Mouse (Mus musculus) heart, postnatal 10 days (tissue): Measurements from ENCODE around the gene Heatr1. TPM values are rescaled to one million over a fixed set of nuclear protein-coding genes. Genes with fewer than 3 reads are reported as not detected.
A peak's percentile ranks its signal among the peaks of the same experiment; 100 is the strongest.

Experiments used
- DNase-seq, 2 experiments: peaks; one replicate each; pipeline ENCODE4 v3.0.0; 2021
- intact Hi-C: fragments of 180-260 bp; cut with DNase I; formaldehyde crosslinking; loops from one replicate; pipeline ENCODE4 v1.15.1; 2025
- total RNA-seq, 2 experiments: library from RNA; stranded (reverse); gene quantifications; 2 replicates each; pipeline ENCODE4 v1.2.3; 2021

Heatr1 gene
- total RNA-seq, result 10 to 100 TPM; 15.9 to 16.0 TPM

GRCm38 (mm10) chr13:12394609-12395505, at the start of gene Heatr1:
Heatr1 (plus strand) TSS chr13:12395027.
- intact Hi-C loops, result loop anchor here (5.0 kb wide), 1 partner anchor 138 kb away; the partner anchor contains the start of gene Mtr

GRCm38 (mm10) chr13:12346837-12347236, 48.0 kb upstream of the Heatr1 start:
- no peak for DNase-seq
- intact Hi-C loops, result no loop called here

More at GRCm38 (mm10) chr13:12394609-12395505, at the start of gene Heatr1:
- peak; percentile 96 to 98 for DNase-seq

- intact Hi-C loops, result no loop called here
- no peak for DNase-seq
These were observed 45.5 kb upstream of the Heatr1 start for GRCm38 (mm10) chr13:12349197-12349824.

- DNase-seq, result no peak
- intact Hi-C loops, result no loop called here
These were observed 38.6 kb upstream of the Heatr1 start for GRCm38 (mm10) chr13:12356184-12356583.

GRCm38 (mm10) chr13:12357554-12357953, 37.3 kb upstream of the Heatr1 start:
- intact Hi-C loops, result no loop called here
- peak; percentile 43 to 51 for DNase-seq

GRCm38 (mm10) chr13:12361486-12361885, 33.3 kb upstream of the Heatr1 start:
- intact Hi-C loops, result no loop called here
- DNase-seq, result no peak

GRCm38 (mm10) chr13:12369041-12369621, 25.7 kb upstream of the Heatr1 start:
- DNase-seq, result peak; percentile 79 to 86
- intact Hi-C loops, result loop anchor here (1.0 kb wide), 1 partner anchor 29 kb away; the partner anchor contains the start of gene Actn2

GRCm38 (mm10) chr13:12369930-12370329, 24.9 kb upstream of the Heatr1 start:
- intact Hi-C loops, result loop anchor here (1.0 kb wide), 1 partner anchor 30 kb away; the partner anchor contains the start of gene Actn2
- DNase-seq, result peak; percentile 80 to 88

- no peak for DNase-seq
- intact Hi-C loops, result no loop called here
These were observed 22.1 kb upstream of the Heatr1 start for GRCm38 (mm10) chr13:12372755-12373154.

GRCm38 (mm10) chr13:12376778-12377177, 18.0 kb upstream of the Heatr1 start:
- no peak for DNase-seq
- intact Hi-C loops, result no loop called here

- no peak for DNase-seq
- intact Hi-C loops, result loop anchor here (2.0 to 10.0 kb wide), 2 partner anchors 88 to 620 kb away; no protein-coding TSS in a partner anchor
These were observed 10.0 kb upstream of the Heatr1 start for GRCm38 (mm10) chr13:12384796-12385195.

GRCm38 (mm10) chr13:12386286-12386685, 8.5 kb upstream of the Heatr1 start:
- DNase-seq, result peak; percentile 32 to 55
- intact Hi-C loops, result loop anchor here (1.0 to 10.0 kb wide), 2 partner anchors 176 to 621 kb away; no protein-coding TSS in a partner anchor

- intact Hi-C loops, result no loop called here
- no peak for DNase-seq
These were observed 744 bp downstream of the Heatr1 start for GRCm38 (mm10) chr13:12395571-12395970.

GRCm38 (mm10) chr13:12408343-12409066, 13.7 kb downstream of the Heatr1 start:
- intact Hi-C loops, result no loop called here
- DNase-seq, result no peak

GRCm38 (mm10) chr13:12412016-12412415, 17.2 kb downstream of the Heatr1 start:
- intact Hi-C loops, result no loop called here
- DNase-seq, result peak; percentile 13 to 27

GRCm38 (mm10) chr13:12420596-12420995, 25.8 kb downstream of the Heatr1 start:
- intact Hi-C loops, result no loop called here
- DNase-seq, result no peak

GRCm38 (mm10) chr13:12428556-12428955, 33.7 kb downstream of the Heatr1 start:
- intact Hi-C loops, result no loop called here
- DNase-seq, result no peak

GRCm38 (mm10) chr13:12433843-12434242, 39.0 kb downstream of the Heatr1 start:
- DNase-seq, result peak in 1 of 2 experiments; percentile 6
- intact Hi-C loops, result no loop called here

GRCm38 (mm10) chr13:12439586-12439985, 44.8 kb downstream of the Heatr1 start:
- no peak for DNase-seq
- intact Hi-C loops, result no loop called here

- DNase-seq, result no peak
- intact Hi-C loops, result no loop called here
These were observed 46.0 kb downstream of the Heatr1 start for GRCm38 (mm10) chr13:12440813-12441212.
